Mouse (Mus musculus) macrophage (primary cell): ENCODE measurements around the gene Prrx1. TPM values are rescaled to one million over a fixed set of nuclear protein-coding genes. Genes with fewer than 3 reads are reported as not detected.

ENCODE experiments used
- H3K27ac ChIP-seq: fragments of 350-480 bp; formaldehyde crosslinking; 2 replicates; pipeline ENCODE4 v1.9.0; 2021
- H3K36me3 ChIP-seq: fragments of 350-480 bp; formaldehyde crosslinking; 2 replicates; pipeline ENCODE4 v1.9.0; 2021; ENCODE audit errors: inconsistent target
- H3K4me3 ChIP-seq: fragments of 350-480 bp; formaldehyde crosslinking; 2 replicates; pipeline ENCODE4 v1.9.0; 2021; ENCODE audit errors: inconsistent target
- H3K79me2 ChIP-seq: fragments of 350-480 bp; formaldehyde crosslinking; 2 replicates; pipeline ENCODE4 v1.9.0; 2021; ENCODE audit errors: inconsistent target
- WGBS: methylation state at CpG from one replicate; pipeline ENCODE4 v1.1.7; 2026; ENCODE audit warnings: inconsistent platforms; ENCODE audit not compliant: missing documents; 5-methylcytosine and 5-hydroxymethylcytosine counted together
- polyA plus RNA-seq: library from polyadenylated mRNA; stranded (reverse); fragments of 250-400 nt; gene quantifications from 3 replicates; pipeline ENCODE4 v1.2.4, GENCODE M21; 2018; ENCODE audit warnings: inconsistent platforms

The Prrx1 gene
- polyA plus RNA-seq, 1 experiment from 2014 or later: 0.04 TPM

DNA sequence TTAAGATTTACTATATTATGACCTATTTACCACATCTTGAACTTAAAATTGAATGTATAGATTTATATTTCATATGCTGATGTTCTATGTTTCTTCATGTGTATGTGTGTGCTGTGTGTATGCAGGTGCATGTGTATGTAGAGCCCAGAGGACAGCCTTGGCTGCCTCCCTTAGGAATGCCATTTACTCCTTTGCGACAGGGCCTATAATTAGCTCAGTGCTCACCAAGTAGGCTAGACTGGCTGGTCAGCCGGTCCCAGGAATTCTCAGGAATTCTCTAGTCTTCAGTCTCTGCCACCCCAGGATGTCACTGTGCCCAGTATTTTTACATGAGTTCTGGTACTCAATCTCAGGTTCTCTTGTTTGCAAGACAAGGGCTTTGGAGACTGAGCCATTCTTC lies 13.8 kb upstream of the Prrx1 start:
- Histone ChIP-seq H3K79me2 (no peaks in the 10 kb centered on the region), H3K36me3 (no peaks in the 10 kb centered on the region), H3K4me3 (no peak overlapping the region), H3K27ac (no peak overlapping the region)
- WGBS: 96% methylated on average over 2 of the region's 2 CpGs

- Histone ChIP-seq H3K79me2 (no peaks in the 10 kb centered on the region), H3K4me3 (no peak overlapping the region), H3K36me3 (no peaks in the 10 kb centered on the region), H3K27ac (no peak overlapping the region)
- 78% methylated on average over 3 of the region's 3 CpGs for WGBS
These were observed 6.4 kb upstream of the Prrx1 start for GRCm38 (mm10) chr1:163319669-163320571.

GRCm38 (mm10) chr1:163316920-163317319 lies 3.4 kb upstream of the Prrx1 start:
- no peak overlapping the region for H3K4me3 ChIP-seq
- no peak overlapping the region for H3K27ac ChIP-seq
- 26% methylated on average over 1 of the region's 1 CpGs for WGBS
- H3K79me2 ChIP-seq: no peaks in the 10 kb centered on the region
- H3K36me3 ChIP-seq: no peaks in the 10 kb centered on the region

DNA sequence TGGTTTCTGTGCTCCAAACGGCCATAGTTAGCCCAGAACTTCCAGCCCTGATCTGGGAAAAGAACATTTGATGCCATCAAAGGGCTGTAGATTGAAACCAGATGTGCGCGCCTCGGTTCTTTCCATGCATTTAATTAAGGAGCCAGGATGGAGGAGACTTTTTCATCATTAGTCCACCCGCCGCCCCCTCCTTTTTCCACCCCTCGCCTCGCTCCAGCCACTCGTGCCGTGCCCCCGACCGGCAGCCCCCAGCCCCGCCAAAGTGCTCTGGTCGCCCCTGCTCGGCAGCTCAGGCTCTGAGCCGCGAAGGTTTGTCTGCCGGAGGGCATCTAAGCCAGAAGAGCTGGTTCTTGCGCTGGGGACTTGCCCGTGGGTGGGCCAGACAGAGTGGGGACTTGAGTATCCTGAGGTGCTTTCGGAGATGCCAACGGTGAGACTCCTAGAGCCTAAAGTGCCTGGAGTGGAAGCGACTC lies 1.4 kb upstream of the Prrx1 start:
- 5% methylated on average over 23 of the region's 23 CpGs for WGBS
- H3K79me2 ChIP-seq: no peaks in the 10 kb centered on the region
- no peak overlapping the region for H3K27ac ChIP-seq
- H3K36me3 ChIP-seq: no peaks in the 10 kb centered on the region
- H3K4me3 ChIP-seq: no peak overlapping the region

- 3% methylated on average over 21 of the region's 21 CpGs for WGBS
- H3K79me2 ChIP-seq: no peaks in the 10 kb centered on the region
- H3K36me3 ChIP-seq: no peaks in the 10 kb centered on the region
- H3K4me3 ChIP-seq: no peak overlapping the region
- H3K27ac ChIP-seq: no peak overlapping the region
These were observed 613 bp upstream of the Prrx1 start for GRCm38 (mm10) chr1:163313921-163314725.

DNA sequence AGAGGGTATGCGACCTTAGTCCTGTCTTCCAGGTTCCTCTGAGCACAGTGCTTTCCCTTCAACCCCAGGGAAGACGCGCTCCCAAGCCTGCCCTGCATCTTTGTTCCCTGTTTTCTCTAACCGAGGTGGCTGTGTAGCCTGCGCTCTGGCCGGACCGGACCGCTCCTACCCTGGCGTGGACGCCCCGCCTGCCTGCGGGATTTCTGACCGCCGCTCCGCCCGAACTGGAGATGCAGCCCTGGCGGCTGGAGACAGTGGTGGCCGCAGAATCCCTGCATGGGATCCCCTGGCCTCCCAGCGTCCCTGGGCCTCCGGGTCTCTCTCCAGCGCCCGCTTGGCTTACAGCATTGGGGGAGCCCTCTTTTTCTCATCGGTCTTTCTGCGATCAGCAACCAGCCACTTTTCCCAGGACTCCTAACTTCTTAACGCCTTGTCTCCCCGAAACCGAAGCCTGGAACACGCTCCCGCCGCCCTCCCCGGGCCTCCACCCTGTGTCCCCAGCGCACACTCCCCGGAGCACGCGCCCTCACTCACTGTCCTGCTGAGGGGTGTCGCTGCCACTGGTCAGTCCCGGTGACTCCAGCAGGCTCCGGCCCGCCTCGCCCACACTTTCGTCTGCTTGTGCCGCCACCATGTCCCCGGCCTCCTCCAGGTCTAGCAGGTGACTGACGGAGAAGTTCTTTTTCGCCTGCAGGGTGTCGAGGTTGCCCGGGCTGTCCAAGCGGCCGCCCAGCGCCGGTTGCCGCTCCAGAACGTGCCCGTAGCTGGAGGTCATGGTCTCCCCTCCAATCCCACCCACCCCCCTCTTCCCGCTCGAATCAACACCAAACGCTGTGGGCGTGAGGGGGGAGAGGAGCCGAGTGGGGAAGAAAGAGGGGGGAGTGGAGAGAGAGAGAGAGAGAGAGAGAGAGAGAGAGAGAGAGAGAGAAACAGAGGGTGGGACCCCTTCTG lies 1.4 kb downstream of the Prrx1 start:
- no peak overlapping the region for H3K4me3 ChIP-seq
- H3K79me2 ChIP-seq: no peaks in the 10 kb centered on the region
- 6% methylated on average over 59 of the region's 59 CpGs for WGBS
- no peaks in the 10 kb centered on the region for H3K36me3 ChIP-seq
- no peak overlapping the region for H3K27ac ChIP-seq

GRCm38 (mm10) chr1:163311006-163311836 lies 2.3 kb downstream of the Prrx1 start:
- Histone ChIP-seq H3K4me3 (no peak overlapping the region), H3K79me2 (no peaks in the 10 kb centered on the region), H3K36me3 (no peaks in the 10 kb centered on the region), H3K27ac (no peak overlapping the region)
- WGBS: 48% methylated on average over 13 of the region's 13 CpGs

GRCm38 (mm10) chr1:163310023-163310754 lies 3.3 kb downstream of the Prrx1 start:
- Histone ChIP-seq H3K4me3 (no peak overlapping the region), H3K79me2 (no peaks in the 10 kb centered on the region), H3K36me3 (no peaks in the 10 kb centered on the region), H3K27ac (no peak overlapping the region)
- WGBS: 58% methylated on average over 8 of the region's 8 CpGs

DNA sequence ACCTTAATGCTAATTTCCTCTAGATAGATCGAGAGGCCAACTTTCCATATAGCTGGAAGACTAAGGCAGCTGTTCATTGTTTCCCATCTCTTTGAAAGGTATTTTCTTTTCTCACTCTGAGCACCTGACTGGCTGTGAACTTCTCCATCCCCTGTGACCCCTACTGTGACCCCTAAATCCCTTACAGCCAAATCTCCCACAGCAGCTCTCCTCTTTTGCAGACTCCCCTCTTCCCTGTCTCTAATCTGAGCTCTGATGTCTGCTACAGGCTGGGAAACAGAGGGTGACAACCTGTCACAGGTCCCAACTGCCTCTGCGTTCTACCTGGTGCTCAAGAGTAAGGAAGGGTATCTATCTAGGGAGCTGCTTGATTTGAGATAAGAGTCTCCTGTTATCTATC lies 4.0 kb downstream of the Prrx1 start:
- Histone ChIP-seq H3K79me2 (no peaks in the 10 kb centered on the region), H3K36me3 (no peaks in the 10 kb centered on the region), H3K4me3 (no peak overlapping the region), H3K27ac (no peak overlapping the region)
- 54% methylated on average over 2 of the region's 2 CpGs for WGBS

- no peak overlapping the region for H3K27ac ChIP-seq
- H3K36me3 ChIP-seq: no peaks in the 10 kb centered on the region
- no peaks in the 10 kb centered on the region for H3K79me2 ChIP-seq
- no peak overlapping the region for H3K4me3 ChIP-seq
- 4% methylated on average over 23 of the region's 24 CpGs for WGBS
These were observed 4.9 kb downstream of the Prrx1 start for GRCm38 (mm10) chr1:163308631-163309030.

DNA sequence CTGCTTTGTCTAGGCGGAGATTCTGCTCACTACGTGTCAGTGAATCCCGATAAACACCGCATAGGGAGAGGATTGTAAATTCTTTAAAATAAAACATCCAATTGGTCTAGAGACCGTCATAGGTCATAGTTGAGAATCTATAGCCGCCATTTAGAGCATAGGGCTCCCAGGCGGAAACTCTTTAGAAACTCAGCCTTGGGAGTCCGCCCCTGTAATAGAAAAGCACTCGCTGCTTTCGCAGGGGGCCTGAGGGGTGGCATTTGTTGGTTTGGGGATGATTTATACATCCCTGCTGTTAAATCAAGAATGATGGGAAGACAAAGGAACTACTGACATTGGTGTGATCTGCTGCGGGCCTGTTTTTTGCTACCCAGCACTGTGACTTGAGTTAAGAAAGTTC lies 5.8 kb downstream of the Prrx1 start:
- no peaks in the 10 kb centered on the region for H3K36me3 ChIP-seq
- 82% methylated on average over 11 of the region's 11 CpGs for WGBS
- H3K27ac ChIP-seq: no peak overlapping the region
- no peak overlapping the region for H3K4me3 ChIP-seq
- H3K79me2 ChIP-seq: no peaks in the 10 kb centered on the region

- Histone ChIP-seq H3K36me3 (no peaks in the 10 kb centered on the region), H3K79me2 (no peaks in the 10 kb centered on the region), H3K27ac (no peak overlapping the region), H3K4me3 (no peak overlapping the region)
- WGBS: 64% methylated on average over 1 of the region's 1 CpGs
These were observed 7.6 kb downstream of the Prrx1 start for GRCm38 (mm10) chr1:163305956-163306355.

DNA sequence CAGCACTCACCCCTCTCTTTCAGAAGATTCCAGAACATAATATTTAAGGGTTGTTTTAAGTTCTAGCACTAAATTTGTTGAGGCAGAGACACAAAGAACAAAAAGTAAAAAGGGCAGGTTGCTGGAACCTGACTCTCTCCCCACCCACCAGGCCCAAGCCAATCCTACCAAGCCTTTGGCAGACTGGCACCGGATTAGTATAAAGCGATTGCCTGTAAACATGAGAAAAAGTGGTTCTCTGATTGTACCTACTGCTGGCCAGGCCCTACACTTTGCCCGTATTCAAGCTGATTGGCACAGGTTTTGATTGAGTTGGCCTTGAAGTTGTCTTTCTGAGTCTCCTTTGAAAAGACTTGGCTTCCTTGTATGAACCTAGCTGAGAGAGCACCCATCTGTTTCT lies 8.7 kb downstream of the Prrx1 start:
- H3K27ac ChIP-seq: no peak overlapping the region
- no peaks in the 10 kb centered on the region for H3K36me3 ChIP-seq
- 94% methylated on average over 3 of the region's 3 CpGs for WGBS
- no peak overlapping the region for H3K4me3 ChIP-seq
- H3K79me2 ChIP-seq: no peaks in the 10 kb centered on the region
